Mouse (Mus musculus) megakaryocyte, embryonic 14.5 days (primary cell): Measurements from ENCODE around the gene Pbx4.

ENCODE experiments used
- FLI1 ChIP-seq: IDR thresholded peaks from 2 replicates; pipeline ENCODE4 v1.6.1; 2012; ENCODE audit warnings: low read length, inconsistent platforms, mixed read lengths
- GATA1 ChIP-seq: IDR thresholded peaks from 3 replicates; pipeline ENCODE4 v1.6.1; 2012; ENCODE audit warnings: mixed read lengths, low read length, inconsistent platforms, borderline replicate concordance

GRCm38 (mm10) chr8:69815396-69815795 is 16.9 kb upstream of the Pbx4 start:
- TF ChIP-seq GATA1: no peak
- no peak for TF ChIP-seq FLI1
